41 mouse cellular contexts compared by ENCODE assay signal in genomic region chr7:43766484-43766883, GRCm38 (mm10). TPM values are rescaled to one million over a fixed set of nuclear protein-coding genes. Genes with fewer than 3 reads are reported as not detected.
DNase-seq lines count a peak whose midpoint lies in the region; ATAC-seq and TF ChIP-seq lines count a peak whose summit lies in the region.
"Had no signal": no experiment of that assay in that cellular context is flagged by ENCODE, and none has a peak within 500 bp of the region (broad histone marks: within the 10 kb centered on the region; RNA-seq: fewer than 3 reads in every experiment).

No protein-coding gene starts in this region.

- H3K4me2 ChIP-seq in hindbrain, embryonic 16.5 days (ENCODE audit: low read length): no peak overlapping the region
- H3K4me2 ChIP-seq in hindbrain, embryonic 12.5 days (replicated peaks): no peak overlapping the region
- H3K4me2 ChIP-seq in stomach, embryonic 14.5 days (replicated peaks; ENCODE audit: low read depth, low read length): no peak overlapping the region
- H3K4me2 ChIP-seq in stomach, postnatal 0 days (replicated peaks; ENCODE audit: low read depth): no peak overlapping the region
- H3K4me2 ChIP-seq: embryonic facial prominence, embryonic 13.5 days; heart, embryonic 12.5 days; limb, embryonic 13.5 days; liver, embryonic 11.5 days had no signal

- WGBS in hindbrain, embryonic 16.5 days: 42% methylated on average over 8 of the region's 8 CpGs
- WGBS in hindbrain, embryonic 12.5 days: 57% methylated on average over 8 of the region's 8 CpGs
- 39% methylated on average over 8 of the region's 8 CpGs for WGBS in stomach, embryonic 14.5 days
- 34% methylated on average over 8 of the region's 8 CpGs for WGBS in stomach, postnatal 0 days

- H3K9ac ChIP-seq in hindbrain, embryonic 16.5 days (ENCODE audit: low read depth, low read length): no peak overlapping the region
- H3K9ac ChIP-seq in hindbrain, embryonic 12.5 days: no peak overlapping the region
- no peak overlapping the region for H3K9ac ChIP-seq in stomach, embryonic 14.5 days (replicated peaks; ENCODE audit: low read depth, low read length)
- H3K9ac ChIP-seq in stomach, postnatal 0 days (ENCODE audit: low read length): no peak overlapping the region
- H3K9ac ChIP-seq: embryonic facial prominence, embryonic 13.5 days; heart, embryonic 12.5 days; limb, embryonic 13.5 days had no signal

- H3K4me1 ChIP-seq in hindbrain, embryonic 16.5 days (ENCODE audit: control insufficient read depth, insufficient read depth, low read depth, low read length): no peaks in the 10 kb centered on the region
- no peaks in the 10 kb centered on the region for H3K4me1 ChIP-seq in hindbrain, embryonic 12.5 days
- H3K4me1 ChIP-seq in stomach, embryonic 14.5 days (ENCODE audit: control insufficient read depth, insufficient read depth, low read length): no peaks in the 10 kb centered on the region
- no peaks in the 10 kb centered on the region for H3K4me1 ChIP-seq in stomach, postnatal 0 days (replicated peaks; ENCODE audit: control insufficient read depth, insufficient read depth)
- H3K4me1 ChIP-seq: embryonic facial prominence, embryonic 13.5 days; heart, embryonic 12.5 days; limb, embryonic 13.5 days; megakaryocyte, embryonic 14.5 days had no signal

- H3K4me3 ChIP-seq in hindbrain, embryonic 16.5 days (ENCODE audit: low read length): no peak overlapping the region
- H3K4me3 ChIP-seq in hindbrain, embryonic 12.5 days: no peak overlapping the region
- H3K4me3 ChIP-seq in stomach, embryonic 14.5 days (ENCODE audit: low read depth, low read length): no peak overlapping the region
- H3K4me3 ChIP-seq in stomach, postnatal 0 days (ENCODE audit: low read depth, low read length): no peak overlapping the region
- H3K4me3 ChIP-seq: embryonic facial prominence, embryonic 13.5 days; heart, adult 2 months; heart, embryonic 12.5 days; layer of hippocampus, adult 2 months; limb, embryonic 13.5 days; megakaryocyte, embryonic 14.5 days had no signal

- no peak for TF ChIP-seq EP300 in stomach, postnatal 0 days (optimal IDR thresholded peaks at IDR 0.05)

- no peak overlapping the region for H3K27ac ChIP-seq in hindbrain, embryonic 16.5 days (ENCODE audit: low read depth, low read length)
- H3K27ac ChIP-seq in hindbrain, embryonic 12.5 days: no peak overlapping the region
- H3K27ac ChIP-seq in stomach, embryonic 14.5 days (ENCODE audit: low read length): no peak overlapping the region
- no peak overlapping the region for H3K27ac ChIP-seq in stomach, postnatal 0 days (replicated peaks)
- H3K27ac ChIP-seq: embryonic facial prominence, embryonic 13.5 days; heart, adult 2 months; layer of hippocampus, adult 2 months; limb, embryonic 13.5 days had no signal

- DNase-seq in embryo, embryonic 10 days (ENCODE audit: low spot score): peak; percentile 21
- no peak for DNase-seq in embryo, embryonic 11 days
- no peak for DNase-seq in stomach, postnatal 0 days (ENCODE audit: low spot score)
- DNase-seq in gastrocnemius, postnatal 25 days: no peak
- DNase-seq in cerebellum, postnatal 4 days (ENCODE audit: low spot score in 2 of 2): no peak
- DNase-seq: adrenal gland, adult 8-10 months; cerebellum, adult 8-10 months; cerebellum, postnatal 25 days; gastrocnemius, postnatal 14 days; heart, adult 2 months; kidney, adult 2 months; kidney, postnatal 36 days; lung, postnatal 36 days; right cerebral cortex, postnatal 25 days; thymus, adult 18-20 months; thymus, postnatal 36 days had no signal

- H3K9me3 ChIP-seq in hindbrain, embryonic 16.5 days (ENCODE audit: control insufficient read depth, low read length): no peaks in the 10 kb centered on the region
- H3K9me3 ChIP-seq in hindbrain, embryonic 12.5 days (replicated peaks): no peaks in the 10 kb centered on the region
- H3K9me3 ChIP-seq in stomach, embryonic 14.5 days (ENCODE audit: control insufficient read depth, low read depth, low read length): no peaks in the 10 kb centered on the region
- H3K9me3 ChIP-seq in stomach, postnatal 0 days (ENCODE audit: control insufficient read depth, low read length): no peaks in the 10 kb centered on the region
- H3K9me3 ChIP-seq: embryonic facial prominence, embryonic 13.5 days; heart, embryonic 12.5 days; limb, embryonic 13.5 days had no signal

- ATAC-seq in hindbrain, embryonic 16.5 days: peak; percentile 70; the same call in 1 of the 2 replicates
- ATAC-seq in hindbrain, embryonic 12.5 days (ENCODE audit: low FRiP score): no peak
- peak; percentile 63; the same call in 1 of the 2 replicates for ATAC-seq in stomach, embryonic 14.5 days (ENCODE audit: insufficient number of reproducible peaks, insufficient read depth, low FRiP score, low read depth)
- no peak for ATAC-seq in stomach, postnatal 0 days (ENCODE audit: low FRiP score, low TSS enrichment)
- ATAC-seq: inflammation-experienced regulatory T-cells, adult 6 months had no signal

- H3K36me3 ChIP-seq in hindbrain, embryonic 16.5 days (ENCODE audit: control insufficient read depth, insufficient read depth, low read length): no peaks in the 10 kb centered on the region
- H3K36me3 ChIP-seq in hindbrain, embryonic 12.5 days: no peaks in the 10 kb centered on the region
- no peaks in the 10 kb centered on the region for H3K36me3 ChIP-seq in stomach, embryonic 14.5 days (ENCODE audit: control insufficient read depth, insufficient read depth, low read length)
- H3K36me3 ChIP-seq in stomach, postnatal 0 days (ENCODE audit: control insufficient read depth, insufficient read depth, low read length): no peaks in the 10 kb centered on the region
- H3K36me3 ChIP-seq: embryonic facial prominence, embryonic 13.5 days; heart, embryonic 12.5 days; limb, embryonic 13.5 days had no signal

- TF ChIP-seq CTCF in stomach, postnatal 0 days (IDR thresholded peaks at IDR 0.05; ENCODE audit: low read depth): no peak

- H3K27me3 ChIP-seq in hindbrain, embryonic 16.5 days (replicated peaks; ENCODE audit: control insufficient read depth, insufficient read depth, low read length): no peaks in the 10 kb centered on the region
- H3K27me3 ChIP-seq in hindbrain, embryonic 12.5 days: no peaks in the 10 kb centered on the region
- H3K27me3 ChIP-seq in stomach, embryonic 14.5 days (ENCODE audit: control insufficient read depth, insufficient read depth, low read length): no peaks in the 10 kb centered on the region
- H3K27me3 ChIP-seq in stomach, postnatal 0 days (ENCODE audit: control insufficient read depth, insufficient read depth, low read length): no peaks in the 10 kb centered on the region
- H3K27me3 ChIP-seq: embryonic facial prominence, embryonic 13.5 days; heart, embryonic 12.5 days; limb, embryonic 13.5 days; megakaryocyte, embryonic 14.5 days had no signal

RNA-seq across cellular contexts. Expression of gene Klk12, which starts 2.2 kb away (rescaled TPM):
- not detected in 2 replicates for polyA plus RNA-seq in hindbrain, embryonic 16.5 days (2015; fragmentation: Nextera tagmentation; extraction: Ambion mirVana)
- polyA plus RNA-seq in hindbrain, embryonic 12.5 days (2016; fragmentation: Nextera tagmentation; extraction: Ambion mirVana): not detected in 2 replicates
- polyA plus RNA-seq in stomach, embryonic 14.5 days (2014; fragmentation: Nextera tagmentation; extraction: Ambion mirVana): 0.27 TPM in 1 of 2 replicates, not detected in the other
- 34.9 and 36.2 TPM in 2 replicates for polyA plus RNA-seq in stomach, postnatal 0 days (2015; fragmentation: Nextera tagmentation; extraction: Ambion mirVana)
- not detected for total RNA-seq in gastrocnemius, postnatal 25 days (2021)
- total RNA-seq: adrenal gland, adult 8-10 months; adrenal gland, postnatal 4 days; CH12.LX; ES-E14; gastrocnemius, postnatal 14 days; heart, adult 2 months; hematopoietic stem cell, adult 5-6 weeks; layer of hippocampus, adult 2 months; layer of hippocampus, postnatal 25 days; left cerebral cortex, adult 8-10 months; left cerebral cortex, postnatal 36 days; monocyte, adult 5-6 weeks; neutrophil, adult 5-6 weeks had no signal
- polyA plus RNA-seq: C2C12; forebrain, embryonic 11.5 days; heart, adult 2 months; heart, embryonic 12.5 days; heart, postnatal 0 days; inflammation-experienced regulatory T-cells, adult 6 months; kidney, adult 2 months; kidney, embryonic 16.5 days; limb, embryonic 13.5 days; liver, embryonic 11.5 days; liver, embryonic 16.5 days; lung, embryonic 16.5 days had no signal

RNA-seq across cellular contexts. Expression of gene Klk11, which starts 7.9 kb away (rescaled TPM):
- 0.20 TPM in 1 of 2 replicates, not detected in the other for polyA plus RNA-seq in hindbrain, embryonic 16.5 days (2015; fragmentation: Nextera tagmentation; extraction: Ambion mirVana)
- 0.22 and 0.30 TPM in 2 replicates for polyA plus RNA-seq in hindbrain, embryonic 12.5 days (2016; fragmentation: Nextera tagmentation; extraction: Ambion mirVana)
- 2.6 TPM in 2 replicates for polyA plus RNA-seq in stomach, embryonic 14.5 days (2014; fragmentation: Nextera tagmentation; extraction: Ambion mirVana)
- polyA plus RNA-seq in stomach, postnatal 0 days (2015; fragmentation: Nextera tagmentation; extraction: Ambion mirVana): 52.3 and 54.6 TPM in 2 replicates
- total RNA-seq in gastrocnemius, postnatal 25 days (2021): not detected
- total RNA-seq: adrenal gland, postnatal 4 days; CH12.LX; gastrocnemius, postnatal 14 days; hematopoietic stem cell, adult 5-6 weeks; layer of hippocampus, adult 2 months; layer of hippocampus, postnatal 25 days; left cerebral cortex, adult 8-10 months; left cerebral cortex, postnatal 36 days; monocyte, adult 5-6 weeks; neutrophil, adult 5-6 weeks had no signal
- polyA plus RNA-seq: C2C12; forebrain, embryonic 11.5 days; heart, embryonic 12.5 days; heart, postnatal 0 days; kidney, adult 2 months; kidney, embryonic 16.5 days; liver, embryonic 11.5 days; liver, embryonic 16.5 days had no signal

RNA-seq across cellular contexts. Expression of gene Klk10, which starts 14.4 kb away (rescaled TPM):
- polyA plus RNA-seq in hindbrain, embryonic 16.5 days (2015; fragmentation: Nextera tagmentation; extraction: Ambion mirVana): 0.21 and 0.30 TPM in 2 replicates
- polyA plus RNA-seq in hindbrain, embryonic 12.5 days (2016; fragmentation: Nextera tagmentation; extraction: Ambion mirVana): 0.27 and 0.92 TPM in 2 replicates
- polyA plus RNA-seq in stomach, embryonic 14.5 days (2014; fragmentation: Nextera tagmentation; extraction: Ambion mirVana): 3.1 and 3.5 TPM in 2 replicates
- polyA plus RNA-seq in stomach, postnatal 0 days (2015; fragmentation: Nextera tagmentation; extraction: Ambion mirVana): 313 and 335 TPM in 2 replicates
- total RNA-seq in gastrocnemius, postnatal 25 days (2021): 1 to 10 TPM in 1 of 2 experiments, under 1 TPM in 1; 0.79 to 1.2 TPM
- total RNA-seq: CH12.LX; hematopoietic stem cell, adult 5-6 weeks; left cerebral cortex, adult 8-10 months; left cerebral cortex, postnatal 36 days; monocyte, adult 5-6 weeks had no signal
- polyA plus RNA-seq: heart, embryonic 12.5 days; liver, embryonic 11.5 days; liver, embryonic 16.5 days had no signal

RNA-seq across cellular contexts. Expression of gene Klk9, which starts 25.2 kb away (rescaled TPM):
- polyA plus RNA-seq in hindbrain, embryonic 16.5 days (2015; fragmentation: Nextera tagmentation; extraction: Ambion mirVana): 0.10 and 0.31 TPM in 2 replicates
- polyA plus RNA-seq in hindbrain, embryonic 12.5 days (2016; fragmentation: Nextera tagmentation; extraction: Ambion mirVana): not detected in 2 replicates
- polyA plus RNA-seq in stomach, embryonic 14.5 days (2014; fragmentation: Nextera tagmentation; extraction: Ambion mirVana): 0.17 TPM in 1 of 2 replicates, not detected in the other
- polyA plus RNA-seq in stomach, postnatal 0 days (2015; fragmentation: Nextera tagmentation; extraction: Ambion mirVana): 101 and 118 TPM in 2 replicates
- total RNA-seq in gastrocnemius, postnatal 25 days (2021): not detected
- total RNA-seq: adrenal gland, adult 8-10 months; adrenal gland, postnatal 4 days; gastrocnemius, postnatal 14 days; heart, adult 2 months; hematopoietic stem cell, adult 5-6 weeks; layer of hippocampus, adult 2 months; left cerebral cortex, adult 8-10 months; left cerebral cortex, postnatal 36 days; monocyte, adult 5-6 weeks; neutrophil, adult 5-6 weeks had no signal
- polyA plus RNA-seq: forebrain, embryonic 11.5 days; heart, embryonic 12.5 days; heart, postnatal 0 days; inflammation-experienced regulatory T-cells, adult 6 months; kidney, adult 2 months; kidney, embryonic 16.5 days; liver, embryonic 11.5 days; liver, embryonic 16.5 days had no signal

RNA-seq across cellular contexts. Expression of gene Klk8, which starts 30.9 kb away (rescaled TPM):
- 11.3 and 13.3 TPM in 2 replicates for polyA plus RNA-seq in hindbrain, embryonic 16.5 days (2015; fragmentation: Nextera tagmentation; extraction: Ambion mirVana)
- 8.9 and 10.1 TPM in 2 replicates for polyA plus RNA-seq in hindbrain, embryonic 12.5 days (2016; fragmentation: Nextera tagmentation; extraction: Ambion mirVana)
- polyA plus RNA-seq in stomach, embryonic 14.5 days (2014; fragmentation: Nextera tagmentation; extraction: Ambion mirVana): 28.5 and 39.0 TPM in 2 replicates
- polyA plus RNA-seq in stomach, postnatal 0 days (2015; fragmentation: Nextera tagmentation; extraction: Ambion mirVana): 139 and 155 TPM in 2 replicates
- total RNA-seq in gastrocnemius, postnatal 25 days (2021): 1 to 10 TPM; 2.1 to 2.9 TPM

Comparison
In these comparisons a context has a peak if more than half of its experiments do, and no peak if none do; other contexts are left out.
1. ATAC-seq: peak in hindbrain, embryonic 16.5 days (single experiment) and stomach, embryonic 14.5 days (single experiment); none in hindbrain, embryonic 12.5 days (single experiment) and stomach, postnatal 0 days (single experiment).
2. RNA of gene Klk12, which starts 2.2 kb away (polyA plus RNA-seq): 34.9 to 36.2 TPM in stomach, postnatal 0 days; 0.27 TPM in stomach, embryonic 14.5 days, not detected in hindbrain, embryonic 16.5 days and not detected in hindbrain, embryonic 12.5 days; every median in the first group is over 10 times any median in the second.
3. RNA of gene Klk11, which starts 7.9 kb away (polyA plus RNA-seq): 52.3 to 54.6 TPM in stomach, postnatal 0 days; 2.6 TPM in stomach, embryonic 14.5 days, 0.22 to 0.30 TPM in hindbrain, embryonic 12.5 days and 0.20 TPM in hindbrain, embryonic 16.5 days; every median in the first group is over 10 times any median in the second.
4. RNA of gene Klk10, which starts 14.4 kb away (polyA plus RNA-seq): 313 to 335 TPM in stomach, postnatal 0 days; 3.1 to 3.5 TPM in stomach, embryonic 14.5 days, 0.27 to 0.92 TPM in hindbrain, embryonic 12.5 days and 0.21 to 0.30 TPM in hindbrain, embryonic 16.5 days; every median in the first group is over 10 times any median in the second.